Mouse (Mus musculus) forebrain, postnatal 0 days (tissue): ENCODE measurements around the gene Ints7. TPM values are rescaled to one million over a fixed set of nuclear protein-coding genes. Genes with fewer than 3 reads are reported as not detected.

Experiments
- ATAC-seq: fragments of 200-750 bp; cut with Nextera tagmentation; 2 replicates; pipeline ENCODE4 v1.8.0; 2017; ENCODE audit warnings: mild to moderate bottlenecking, moderate library complexity
- DNase-seq: peaks from one replicate; pipeline ENCODE4 v3.0.0-alpha.2; 2015
- H3K27ac ChIP-seq: fragments of 300-500 bp; sonication (generic); 2 replicates; pipeline ENCODE4 v1.5.1; 2014; ENCODE audit warnings: low read depth, mild to moderate bottlenecking, antibody characterized with exemption, low read length, moderate library complexity, mixed read lengths
- H3K27me3 ChIP-seq: fragments of 300-500 bp; sonication (generic); 2 replicates; pipeline ENCODE4 v1.6.1; 2014; ENCODE audit warnings: mild to moderate bottlenecking, low read length, mixed read lengths; ENCODE audit not compliant: insufficient read depth
- H3K36me3 ChIP-seq: fragments of 300-500 bp; sonication (generic); 2 replicates; pipeline ENCODE4 v1.6.1; 2014; ENCODE audit warnings: mild to moderate bottlenecking, moderate library complexity; ENCODE audit not compliant: insufficient read depth
- H3K4me1 ChIP-seq: fragments of 300-500 bp; sonication (generic); 2 replicates; pipeline ENCODE4 v1.6.1; 2014; ENCODE audit warnings: antibody characterized with exemption; ENCODE audit not compliant: insufficient read depth
- H3K4me2 ChIP-seq: fragments of 300-500 bp; sonication (generic); 2 replicates; pipeline ENCODE4 v1.6.1; 2014; ENCODE audit warnings: low read depth, mild to moderate bottlenecking, moderate library complexity
- H3K4me3 ChIP-seq: fragments of 300-500 bp; sonication (generic); 2 replicates; pipeline ENCODE4 v1.5.1; 2014; ENCODE audit warnings: low read depth, low read length, mixed read lengths
- H3K9ac ChIP-seq: fragments of 300-500 bp; sonication (generic); 2 replicates; pipeline ENCODE4 v1.6.1; 2014; ENCODE audit warnings: mild to moderate bottlenecking
- H3K9me3 ChIP-seq: fragments of 300-500 bp; sonication (generic); 2 replicates; pipeline ENCODE4 v1.6.1; 2016; ENCODE audit warnings: low read length
- CTCF ChIP-seq: sonication (generic); IDR thresholded peaks from 2 replicates; pipeline ENCODE4 v1.5.1; 2016; ENCODE audit warnings: antibody characterized with exemption, control low read depth, low read depth
- WGBS: fragments of 180-500 bp; shearing (Covaris S2); extraction: QIAGEN DNeasy Blood & Tissue Kit; methylation state at CpG from one replicate; pipeline ENCODE4 v1.1.7; 2014; 5-methylcytosine and 5-hydroxymethylcytosine counted together
- polyA plus RNA-seq: library from polyadenylated mRNA; unstranded; fragments of >200 nt; fragmentation: Nextera tagmentation; extraction: Ambion mirVana; gene quantifications from 2 replicates; pipeline ENCODE4 v1.2.1, GENCODE M21; 2015
- total RNA-seq: library from RNA; depleted of rRNA; stranded (reverse); fragments of >200 nt; gene quantifications from 2 replicates; pipeline ENCODE4 v1.2.3, GENCODE M21; 2014

Gene Ints7
- total and polyA plus RNA-seq, 2 experiments from 2014 or later, result 27.9 to 47.8 TPM

- H3K9ac ChIP-seq, result no peak overlapping the region
- no peak overlapping the region for H3K27ac ChIP-seq
- no peak for TF ChIP-seq CTCF
- H3K27me3 ChIP-seq, result no peaks in the 10 kb centered on the region
- H3K4me3 ChIP-seq, result no peak overlapping the region
- H3K9me3 ChIP-seq, result no peaks in the 10 kb centered on the region
- no peaks in the 10 kb centered on the region for H3K36me3 ChIP-seq
- H3K4me2 ChIP-seq, result no peak overlapping the region
- DNase-seq, result no peak
- ATAC-seq, result no peak
- 64% methylated on average over 11 of the region's 11 CpGs for WGBS
- no peaks in the 10 kb centered on the region for H3K4me1 ChIP-seq
These were observed 53.2 kb downstream of the Ints7 start for GRCm38 (mm10) chr1:191628457-191629169.

GRCm38 (mm10) chr1:191629170-191629636, 53.8 kb downstream of the Ints7 start:
- Histone ChIP-seq H3K4me3 (no peak overlapping the region), H3K36me3 (no peaks in the 10 kb centered on the region), H3K27me3 (no peaks in the 10 kb centered on the region), H3K4me1 (no peaks in the 10 kb centered on the region), H3K4me2 (no peak overlapping the region), H3K27ac (no peak overlapping the region), H3K9ac (no peak overlapping the region), H3K9me3 (no peaks in the 10 kb centered on the region)
- WGBS, result 21% methylated on average over 3 of the region's 3 CpGs
- no peak for ATAC-seq
- no peak for TF ChIP-seq CTCF
- no peak for DNase-seq

- Histone ChIP-seq H3K4me2 (no peak overlapping the region), H3K9ac (no peak overlapping the region), H3K27ac (no peak overlapping the region), H3K4me1 (no peaks in the 10 kb centered on the region), H3K27me3 (no peaks in the 10 kb centered on the region), H3K4me3 (no peak overlapping the region), H3K36me3 (no peaks in the 10 kb centered on the region), H3K9me3 (no peaks in the 10 kb centered on the region)
- no peak for ATAC-seq
- TF ChIP-seq CTCF, result no peak
- no peak for DNase-seq
- 68% methylated on average over 6 of the region's 6 CpGs for WGBS
These were observed 57.2 kb downstream of the Ints7 start for GRCm38 (mm10) chr1:191632511-191633095.

- no peak for DNase-seq
- H3K4me2 ChIP-seq, result no peak overlapping the region
- H3K9me3 ChIP-seq, result no peaks in the 10 kb centered on the region
- no peaks in the 10 kb centered on the region for H3K36me3 ChIP-seq
- ATAC-seq, result no peak
- H3K4me1 ChIP-seq, result no peaks in the 10 kb centered on the region
- 60% methylated on average over 2 of the region's 2 CpGs for WGBS
- H3K9ac ChIP-seq, result no peak overlapping the region
- H3K27me3 ChIP-seq, result no peaks in the 10 kb centered on the region
- TF ChIP-seq CTCF, result no peak
- H3K27ac ChIP-seq, result no peak overlapping the region
- no peak overlapping the region for H3K4me3 ChIP-seq
These were observed 58.7 kb downstream of the Ints7 start for GRCm38 (mm10) chr1:191634116-191634515.

- Histone ChIP-seq H3K4me3 (no peak overlapping the region), H3K36me3 (no peaks in the 10 kb centered on the region), H3K9ac (no peak overlapping the region), H3K27ac (no peak overlapping the region), H3K27me3 (no peaks in the 10 kb centered on the region), H3K4me2 (no peak overlapping the region), H3K9me3 (no peaks in the 10 kb centered on the region), H3K4me1 (no peaks in the 10 kb centered on the region)
- no peak for ATAC-seq
- DNase-seq, result no peak
- 78% methylated on average over 2 of the region's 2 CpGs for WGBS
- TF ChIP-seq CTCF, result no peak
These were observed 63.0 kb downstream of the Ints7 start for GRCm38 (mm10) chr1:191638404-191638803.

- H3K27ac ChIP-seq, result no peak overlapping the region
- H3K4me3 ChIP-seq, result no peak overlapping the region
- no peak for ATAC-seq
- no peaks in the 10 kb centered on the region for H3K4me1 ChIP-seq
- H3K36me3 ChIP-seq, result no peaks in the 10 kb centered on the region
- no peak for DNase-seq
- no peak overlapping the region for H3K4me2 ChIP-seq
- no peak for TF ChIP-seq CTCF
- H3K9me3 ChIP-seq, result no peaks in the 10 kb centered on the region
- H3K27me3 ChIP-seq, result no peaks in the 10 kb centered on the region
- H3K9ac ChIP-seq, result no peak overlapping the region
- WGBS, result 82% methylated on average over 3 of the region's 3 CpGs
These were observed 63.9 kb downstream of the Ints7 start for GRCm38 (mm10) chr1:191639200-191639807.

- H3K27ac ChIP-seq, result no peak overlapping the region
- no peaks in the 10 kb centered on the region for H3K9me3 ChIP-seq
- H3K27me3 ChIP-seq, result no peaks in the 10 kb centered on the region
- H3K4me3 ChIP-seq, result no peak overlapping the region
- no peaks in the 10 kb centered on the region for H3K4me1 ChIP-seq
- TF ChIP-seq CTCF, result no peak
- H3K36me3 ChIP-seq, result no peaks in the 10 kb centered on the region
- WGBS, result 85% methylated on average over 2 of the region's 2 CpGs
- ATAC-seq, result no peak
- no peak overlapping the region for H3K9ac ChIP-seq
- no peak overlapping the region for H3K4me2 ChIP-seq
- DNase-seq, result no peak
These were observed 64.7 kb downstream of the Ints7 start for GRCm38 (mm10) chr1:191640146-191640545.
